Mouse (Mus musculus) liver, adult 2 months (tissue): ENCODE data around the gene Abr. TPM values are rescaled to one million over a fixed set of nuclear protein-coding genes. Genes with fewer than 3 reads are reported as not detected.

Experiments
- DNase-seq: peaks from one replicate; pipeline ENCODE4 v3.0.0-alpha.2; 2011; ENCODE audit warnings: low read depth, low spot score; ENCODE audit errors: extremely low read depth
- H3K27ac ChIP-seq: fragments of 200-500 bp; replicated peaks from 2 replicates; pipeline ENCODE4 v1.5.1; 2012; ENCODE audit warnings: low read depth, mild to moderate bottlenecking, control low read depth, inconsistent platforms, low read length; ENCODE audit not compliant: insufficient read depth
- H3K27me3 ChIP-seq: fragments of 200-500 bp; 2 replicates; pipeline ENCODE4 v1.6.1; 2012; ENCODE audit warnings: mild to moderate bottlenecking, moderate library complexity, low read length, inconsistent platforms; ENCODE audit not compliant: control insufficient read depth, insufficient read depth
- H3K36me3 ChIP-seq: fragments of 200-500 bp; 2 replicates; pipeline ENCODE4 v1.6.1; 2012; ENCODE audit warnings: low read length, inconsistent platforms; ENCODE audit not compliant: control insufficient read depth, insufficient read depth
- H3K4me1 ChIP-seq: fragments of 200-500 bp; 2 replicates; pipeline ENCODE4 v1.6.1; 2011; ENCODE audit warnings: low read length; ENCODE audit not compliant: control insufficient read depth, insufficient read depth
- H3K4me3 ChIP-seq: fragments of 200-500 bp; 2 replicates; pipeline ENCODE4 v1.5.1; 2011; ENCODE audit warnings: low read depth, mild to moderate bottlenecking, control low read depth, low read length, moderate library complexity; ENCODE audit not compliant: insufficient read depth
- H3K79me2 ChIP-seq: fragments of 200-500 bp; 2 replicates; pipeline ENCODE4 v1.6.1; 2012; ENCODE audit warnings: inconsistent platforms, mild to moderate bottlenecking, low read length, moderate library complexity; ENCODE audit not compliant: control insufficient read depth, insufficient read depth
- H3K9ac ChIP-seq: fragments of 200-500 bp; 2 replicates; pipeline ENCODE4 v1.6.1; 2012; ENCODE audit warnings: low read depth, mild to moderate bottlenecking, control low read depth, inconsistent platforms, low read length
- CTCF ChIP-seq: fragments of 200-500 bp; IDR thresholded peaks from 2 replicates; pipeline ENCODE4 v1.5.1; 2011; ENCODE audit warnings: low read depth, low read length, control low read depth
- POLR2A ChIP-seq: fragments of 200-500 bp; IDR thresholded peaks from 2 replicates; pipeline ENCODE4 v1.6.1; 2011; ENCODE audit warnings: low read length, control low read depth; ENCODE audit not compliant: insufficient read depth; ENCODE audit errors: extremely low read depth
- WGBS: fragments of 180-500 bp; shearing (Covaris S2); methylation state at CpG from one replicate; pipeline ENCODE4 v1.1.7; 2018; 5-methylcytosine and 5-hydroxymethylcytosine counted together
- polyA plus RNA-seq: library from polyadenylated mRNA; depleted of rRNA; stranded (reverse); fragments of >200 nt; gene quantifications from 2 replicates; pipeline ENCODE4 v1.2.3, GENCODE M21; 2012
- total RNA-seq: library from RNA; depleted of rRNA; stranded (reverse); fragments of >200 nt; gene quantifications from 2 replicates; pipeline ENCODE4 v1.2.3, GENCODE M21; 2014

The Abr gene
- total and polyA plus RNA-seq, 2 experiments: 3.3 to 3.9 TPM

DNA sequence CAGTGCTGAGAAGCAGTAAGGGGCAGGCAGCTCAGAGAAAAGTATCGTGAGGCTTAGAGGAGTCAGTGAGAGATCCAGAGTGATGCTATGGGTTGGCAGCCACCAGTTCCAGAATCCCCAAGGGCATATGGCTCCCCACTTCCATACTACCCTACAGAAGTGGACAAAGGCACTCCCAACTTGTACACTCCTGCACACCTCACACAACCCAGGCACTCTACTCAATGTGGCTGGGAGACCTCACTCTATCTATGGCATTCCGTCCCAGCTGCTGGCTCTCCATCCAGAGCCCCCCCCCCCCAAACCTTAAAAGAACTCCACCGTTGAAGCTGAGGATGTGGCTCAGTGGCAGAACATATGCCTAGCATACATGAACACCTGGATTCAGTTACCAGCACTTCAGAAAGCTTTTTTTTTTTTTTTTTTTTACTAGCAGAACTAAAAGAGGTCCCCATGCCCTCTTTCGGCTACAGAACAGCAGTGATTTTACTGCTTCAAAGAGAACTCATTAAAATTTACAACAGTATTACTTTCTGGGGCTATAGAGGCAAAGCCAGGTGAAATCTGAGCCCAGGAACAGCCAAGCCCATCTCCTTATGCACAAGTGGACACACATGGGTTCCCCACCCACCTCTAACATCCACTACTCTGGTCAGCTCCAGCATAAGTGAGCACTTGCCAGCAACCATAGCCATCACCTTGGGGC, 96.3 kb downstream of the Abr start:
- Histone ChIP-seq H3K4me3 (no peak overlapping the region), H3K27me3 (no peaks in the 10 kb centered on the region), H3K9ac (no peak overlapping the region), H3K4me1 (no peaks in the 10 kb centered on the region), H3K27ac (no peak overlapping the region), H3K79me2 (no peaks in the 10 kb centered on the region), H3K36me3 (no peaks in the 10 kb centered on the region)
- 93% methylated on average over 4 of the region's 4 CpGs for WGBS
- no peak for DNase-seq
- TF ChIP-seq CTCF (no peak), POLR2A (no peak)

DNA sequence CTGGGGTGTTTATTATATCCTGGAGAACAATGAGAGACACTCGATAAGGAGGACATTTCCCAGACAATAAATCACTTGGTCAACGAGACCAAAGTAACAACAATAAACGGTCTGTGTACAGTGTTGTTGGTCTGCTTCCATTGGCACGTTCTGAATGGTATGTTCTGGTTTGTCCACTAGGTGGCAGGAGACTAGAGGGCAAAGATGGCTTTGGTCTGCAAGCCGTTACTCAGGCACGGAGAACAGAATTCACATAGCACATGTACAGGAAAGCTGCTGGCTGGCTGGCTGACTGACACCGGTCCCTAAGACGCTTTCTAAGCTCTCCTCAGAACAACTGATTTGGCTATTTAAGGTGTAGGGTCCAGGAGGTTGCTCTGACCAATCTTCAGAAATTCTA, 97.2 kb downstream of the Abr start:
- 14% methylated on average over 8 of the region's 8 CpGs for WGBS
- H3K4me3 ChIP-seq: no peak overlapping the region
- peak; percentile 59 for DNase-seq

DNA sequence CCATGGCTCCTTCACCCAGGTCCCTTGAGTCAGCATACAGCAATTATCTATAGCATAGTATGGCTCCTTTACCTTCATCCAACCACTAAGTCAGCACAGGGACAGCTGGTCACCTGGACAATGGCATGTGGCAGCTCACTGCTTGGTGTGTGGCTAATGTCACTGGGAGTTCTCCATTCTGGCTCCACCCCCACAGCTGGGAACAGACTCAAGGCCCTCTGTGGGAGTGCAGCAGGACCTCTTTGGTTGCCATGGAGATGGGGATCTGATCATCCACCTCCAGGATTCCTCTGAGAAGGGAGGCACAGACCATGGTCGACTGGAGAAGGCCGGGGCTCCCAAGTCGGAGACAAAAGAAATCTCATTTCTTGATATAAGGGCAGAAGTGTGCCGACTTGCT, 98.8 kb downstream of the Abr start:
- TF ChIP-seq POLR2A (no peak), CTCF (no peak)
- Histone ChIP-seq H3K27ac (no peak overlapping the region), H3K4me3 (no peak overlapping the region), H3K27me3 (no peaks in the 10 kb centered on the region), H3K9ac (no peak overlapping the region), H3K36me3 (no peaks in the 10 kb centered on the region), H3K4me1 (no peaks in the 10 kb centered on the region), H3K79me2 (no peaks in the 10 kb centered on the region)
- WGBS: 72% methylated on average over 4 of the region's 4 CpGs
- DNase-seq: no peak

More for the DNA sequence above, 97.2 kb downstream of the Abr start:
- Histone ChIP-seq H3K9ac (no peak overlapping the region), H3K79me2 (no peaks in the 10 kb centered on the region), H3K27ac (no peak overlapping the region), H3K36me3 (no peaks in the 10 kb centered on the region), H3K27me3 (no peaks in the 10 kb centered on the region), H3K4me1 (no peaks in the 10 kb centered on the region)
- TF ChIP-seq CTCF: peak; percentile 77
- no peak for TF ChIP-seq POLR2A

DNA sequence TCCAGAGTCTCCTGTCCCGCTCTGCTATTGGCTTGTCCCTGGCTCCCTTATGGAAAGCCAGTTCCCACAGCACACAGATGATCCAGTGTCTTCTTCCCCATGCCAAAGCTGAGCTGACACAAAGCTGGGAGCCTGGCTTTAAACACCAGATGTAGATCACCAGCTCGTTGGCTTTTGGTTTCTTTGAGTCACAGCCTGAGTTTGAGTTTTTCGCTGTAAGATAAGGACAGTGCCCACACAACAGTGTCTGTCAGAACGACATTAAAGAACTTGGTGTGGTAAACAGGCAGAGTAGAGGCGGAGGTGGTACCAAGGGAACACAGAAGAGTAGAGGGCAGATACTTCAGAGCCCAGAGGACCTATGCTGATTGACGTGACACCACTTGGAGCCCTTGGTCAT, 101.2 kb downstream of the Abr start:
- H3K79me2 ChIP-seq: no peaks in the 10 kb centered on the region
- no peak overlapping the region for H3K4me3 ChIP-seq
- no peaks in the 10 kb centered on the region for H3K36me3 ChIP-seq
- H3K27me3 ChIP-seq: no peaks in the 10 kb centered on the region
- TF ChIP-seq CTCF (no peak), POLR2A (no peak)
- DNase-seq: no peak
- WGBS: 75% methylated on average over 6 of the region's 6 CpGs
- H3K27ac ChIP-seq: no peak overlapping the region
- H3K4me1 ChIP-seq: no peaks in the 10 kb centered on the region
- no peak overlapping the region for H3K9ac ChIP-seq

DNA sequence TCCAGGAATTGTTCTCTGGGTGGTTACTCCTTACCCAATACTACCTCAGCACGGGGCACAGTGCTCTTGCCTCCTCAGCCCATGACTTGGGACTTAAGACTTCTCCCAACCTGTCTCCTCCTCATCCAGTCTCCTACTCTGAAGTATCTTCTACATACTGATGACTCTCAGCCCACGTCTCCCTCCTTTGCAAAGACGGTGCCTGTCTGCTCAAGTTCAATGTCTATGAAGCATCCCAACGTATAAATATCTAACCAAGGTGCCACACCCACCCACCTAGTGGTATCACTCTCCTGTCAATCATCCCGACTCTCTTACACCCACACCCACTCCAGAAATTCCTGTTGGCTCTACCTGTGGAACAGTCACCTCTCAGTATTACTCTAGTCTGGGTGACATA, 103.5 kb downstream of the Abr start:
- Histone ChIP-seq H3K79me2 (no peaks in the 10 kb centered on the region), H3K36me3 (no peaks in the 10 kb centered on the region), H3K4me3 (no peak overlapping the region), H3K4me1 (no peaks in the 10 kb centered on the region), H3K27ac (no peak overlapping the region), H3K27me3 (no peaks in the 10 kb centered on the region), H3K9ac (no peak overlapping the region)
- WGBS: 74% methylated on average over 5 of the region's 5 CpGs
- no peak for DNase-seq
- TF ChIP-seq POLR2A: no peak
- no peak for TF ChIP-seq CTCF

DNA sequence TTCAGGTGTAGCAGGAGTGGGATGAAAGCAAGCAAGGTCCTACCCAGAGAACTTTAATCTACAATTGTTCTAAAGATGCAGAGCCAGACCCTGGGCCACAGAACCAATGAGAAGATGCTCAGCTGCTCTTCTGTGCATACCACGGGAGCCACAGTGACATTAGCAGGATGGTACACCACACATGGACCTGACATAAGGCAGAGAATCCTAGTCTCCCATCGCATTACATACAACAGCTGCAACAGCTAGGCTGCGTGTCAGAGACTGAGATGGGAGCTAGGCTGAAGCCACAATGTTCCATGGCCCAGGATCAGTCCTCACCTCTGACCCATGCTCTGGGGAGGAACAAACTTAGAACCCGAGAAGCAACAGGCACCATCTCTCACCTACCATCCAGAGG, 104.0 kb downstream of the Abr start:
- WGBS: 79% methylated on average over 4 of the region's 4 CpGs
- no peaks in the 10 kb centered on the region for H3K4me1 ChIP-seq

More for the DNA sequence above, 104.0 kb downstream of the Abr start:
- Histone ChIP-seq H3K79me2 (no peaks in the 10 kb centered on the region), H3K27me3 (no peaks in the 10 kb centered on the region), H3K9ac (no peak overlapping the region), H3K27ac (no peak overlapping the region), H3K36me3 (no peaks in the 10 kb centered on the region), H3K4me3 (no peak overlapping the region)
- TF ChIP-seq POLR2A (no peak), CTCF (no peak)
- DNase-seq: no peak
